Mouse (Mus musculus) duodenum, adult 2 months (tissue): Measurements from ENCODE around the gene Itga5. TPM values are rescaled to one million over a fixed set of nuclear protein-coding genes. Genes with fewer than 3 reads are reported as not detected.

ENCODE experiments used
- polyA plus RNA-seq: library from polyadenylated mRNA; depleted of rRNA; stranded (reverse); fragments of >200 nt; gene quantifications from 2 replicates; pipeline ENCODE4 v1.2.3, GENCODE M21; 2012; ENCODE audit warnings: low replicate concordance; rRNA removed

Gene Itga5
- polyA plus RNA-seq, result 8.3 and 11.9 TPM in 2 replicates

GRCm38 (mm10) chr15:103366376-103367149 is at the start of gene Itga5:
Gene Itga5 (minus strand): TSS chr15:103366763.

DNA sequence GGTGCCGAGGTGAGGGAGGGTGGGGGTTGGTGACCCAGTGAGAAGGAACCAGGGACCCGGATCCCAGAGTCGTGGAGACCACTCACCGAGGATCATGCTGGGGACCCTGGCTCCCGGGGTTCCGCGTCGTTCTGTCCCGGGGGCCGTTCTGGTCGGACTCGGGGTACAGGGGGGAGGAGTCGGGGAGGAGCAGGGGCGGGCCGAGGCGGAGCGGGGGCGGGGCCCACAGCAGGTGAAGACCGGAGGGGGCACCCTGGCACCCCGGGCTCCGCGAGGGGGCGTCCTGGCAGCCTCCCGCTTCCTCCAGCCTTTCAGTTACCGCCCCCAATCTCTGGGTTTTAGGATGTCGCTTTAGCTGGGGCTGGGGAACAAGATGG is 26.6 kb downstream of the Itga5 start, which contains the start of gene Zfp385a:
Zfp385a (minus strand) TSS at position 133 of the 377 bp plus-strand sequence.

GRCm38 (mm10) chr15:103310365-103310910 is 56.1 kb downstream of the Itga5 start, which contains the start of gene Gpr84:
Gene Gpr84 (minus strand): TSS chr15:103310612.

Other genes with a start within 250 kb of the Itga5 start
- gene Smug1, start 199.7 kb downstream of the Itga5 start, polyA plus RNA-seq, result 6.7 and 12.1 TPM in 2 replicates
- gene Cbx5, start 126.9 kb downstream of the Itga5 start, polyA plus RNA-seq, result 1.2 and 2.5 TPM in 2 replicates
- gene Hnrnpa1, start 126.3 kb downstream of the Itga5 start, polyA plus RNA-seq, result 9.0 and 9.4 TPM in 2 replicates
- 0.39 and 1.4 TPM in 2 replicates for gene Nfe2, start 108.4 kb downstream of the Itga5 start, polyA plus RNA-seq
- gene Copz1, start 94.0 kb downstream of the Itga5 start, polyA plus RNA-seq, result 78.5 and 114 TPM in 2 replicates
- 0.26 TPM in 1 of 2 replicates, not detected in the other for gene Gpr84, start 56.2 kb downstream of the Itga5 start, polyA plus RNA-seq
- gene Zfp385a, start 26.7 kb downstream of the Itga5 start, polyA plus RNA-seq, result 7.2 and 8.2 TPM in 2 replicates
- not detected in 2 replicates for gene Gtsf1, start 63.7 kb upstream of the Itga5 start, polyA plus RNA-seq
- not detected in 2 replicates for gene Gtsf2, start 81.7 kb upstream of the Itga5 start, polyA plus RNA-seq
- 3.0 and 4.2 TPM in 2 replicates for gene Nckap1l, start 87.0 kb upstream of the Itga5 start, polyA plus RNA-seq
- 3.8 and 4.2 TPM in 2 replicates for gene Pde1b, start 136.3 kb upstream of the Itga5 start, polyA plus RNA-seq
- gene Ppp1r1a, start 171.2 kb upstream of the Itga5 start, polyA plus RNA-seq, result 2.8 and 7.8 TPM in 2 replicates
- not detected in 2 replicates for gene Glycam1, start 198.3 kb upstream of the Itga5 start, polyA plus RNA-seq